Mouse (Mus musculus): ENCODE data around the gene Itprip.

The Itprip gene

GRCm38 (mm10) chr19:47914191-47914590 lies 4.9 kb downstream of the Itprip start:
- DNase-seq (ENCODE audit: low spot score): no peak

GRCm38 (mm10) chr19:47913344-47913743 lies 5.8 kb downstream of the Itprip start:
- DNase-seq (ENCODE audit: low spot score): no peak

GRCm38 (mm10) chr19:47910751-47911150 lies 8.3 kb downstream of the Itprip start:
- DNase-seq (ENCODE audit: low spot score): no peak

- peak; percentile 75 for DNase-seq (ENCODE audit: low spot score)
Observed at GRCm38 (mm10) chr19:47910117-47910618, 8.9 kb downstream of the Itprip start.

- no peak for DNase-seq (ENCODE audit: low spot score)
Observed at GRCm38 (mm10) chr19:47909387-47910116, 9.5 kb downstream of the Itprip start.

GRCm38 (mm10) chr19:47908961-47909371 lies 10.1 kb downstream of the Itprip start:
- DNase-seq (ENCODE audit: low spot score): no peak

GRCm38 (mm10) chr19:47907596-47907995 lies 11.5 kb downstream of the Itprip start:
- DNase-seq (ENCODE audit: low spot score): no peak

GRCm38 (mm10) chr19:47905603-47906002 lies 13.5 kb downstream of the Itprip start:
- no peak for DNase-seq (ENCODE audit: low spot score)

GRCm38 (mm10) chr19:47905081-47905480 lies 14.0 kb downstream of the Itprip start:
- DNase-seq (ENCODE audit: low spot score): no peak

- DNase-seq (ENCODE audit: low spot score): no peak
Observed at GRCm38 (mm10) chr19:47903679-47904078, 15.4 kb downstream of the Itprip start.

GRCm38 (mm10) chr19:47902316-47903201 lies 16.5 kb downstream of the Itprip start:
- DNase-seq (ENCODE audit: low spot score): no peak

GRCm38 (mm10) chr19:47900558-47900957 lies 18.5 kb downstream of the Itprip start:
- no peak for DNase-seq (ENCODE audit: low spot score)

- DNase-seq (ENCODE audit: low spot score): no peak
Observed at GRCm38 (mm10) chr19:47900012-47900411, 19.1 kb downstream of the Itprip start.

- no peak for DNase-seq (ENCODE audit: low spot score)
Observed at GRCm38 (mm10) chr19:47898472-47899079, 20.5 kb downstream of the Itprip start.

GRCm38 (mm10) chr19:47893092-47893491 lies 26.0 kb downstream of the Itprip start:
- DNase-seq (ENCODE audit: low spot score): no peak

GRCm38 (mm10) chr19:47891562-47892312 lies 27.4 kb downstream of the Itprip start:
- DNase-seq (ENCODE audit: low spot score): no peak

GRCm38 (mm10) chr19:47890489-47891130 lies 28.5 kb downstream of the Itprip start:
- peak; percentile 35 for DNase-seq (ENCODE audit: low spot score)

GRCm38 (mm10) chr19:47888037-47888436 lies 31.1 kb downstream of the Itprip start:
- peak; percentile 71 for DNase-seq (ENCODE audit: low spot score)

GRCm38 (mm10) chr19:47887417-47887816 lies 31.7 kb downstream of the Itprip start:
- DNase-seq (ENCODE audit: low spot score): peak; percentile 66

- no peak for DNase-seq (ENCODE audit: low spot score)
Observed at GRCm38 (mm10) chr19:47886617-47887016, 32.5 kb downstream of the Itprip start.

- DNase-seq (ENCODE audit: low spot score): no peak
Observed at GRCm38 (mm10) chr19:47885886-47886285, 33.2 kb downstream of the Itprip start.
